Mouse (Mus musculus): ENCODE measurements at regions not wholly inside any gene's neighbourhood (a gene's known extent, or its start where the extent isn't known, plus 50 kb on each side); places are given as distances from the start of the nearest gene placed in this dataset.

DNA sequence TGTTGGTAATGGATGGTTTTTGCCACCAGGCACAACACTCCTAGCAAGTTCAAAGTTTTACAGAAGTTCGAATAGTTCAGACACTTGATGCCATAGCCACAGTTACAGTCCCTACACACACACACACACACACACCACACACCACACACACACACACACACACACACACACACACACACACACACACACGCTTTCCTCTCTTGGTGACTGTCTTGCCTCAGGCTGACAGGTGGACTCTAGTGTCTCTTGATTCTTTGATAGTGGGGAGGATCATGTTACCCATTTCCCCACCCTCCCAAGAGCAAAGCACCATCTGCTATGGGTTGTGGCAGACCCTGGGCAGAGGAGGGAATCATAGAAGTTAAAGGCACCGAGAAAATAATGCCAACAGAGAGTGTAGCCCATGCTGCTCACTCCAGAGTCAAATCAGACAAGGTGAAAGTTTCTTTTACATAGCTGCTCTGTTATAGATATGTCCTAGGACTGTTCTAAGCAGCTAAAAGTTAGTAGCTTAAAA is 75.9 kb downstream of the Klhl25 start:
- no peak for DNase-seq (ENCODE audit: inconsistent ontology term)

DNA sequence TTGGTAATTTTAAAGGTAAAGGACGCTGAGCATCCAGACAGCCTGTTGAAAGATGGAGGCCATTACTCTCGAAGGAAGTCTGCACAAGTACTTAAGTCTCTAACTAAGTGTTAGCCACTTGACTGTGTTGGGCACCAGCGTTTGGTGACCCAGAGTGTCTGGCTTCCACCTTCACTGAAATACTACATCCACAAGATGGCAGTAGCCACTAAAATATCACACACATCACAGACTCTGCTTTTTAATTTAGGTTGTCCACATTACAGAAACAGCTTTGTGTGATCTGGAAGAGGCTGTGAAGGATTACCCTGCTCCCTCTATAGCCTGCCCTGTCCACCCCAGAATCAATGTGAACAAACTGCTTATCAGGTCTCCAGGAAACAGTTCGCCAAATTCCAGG is 79.4 kb downstream of the Klhl25 start:
- peak; percentile 54 for DNase-seq (ENCODE audit: inconsistent ontology term)

DNA sequence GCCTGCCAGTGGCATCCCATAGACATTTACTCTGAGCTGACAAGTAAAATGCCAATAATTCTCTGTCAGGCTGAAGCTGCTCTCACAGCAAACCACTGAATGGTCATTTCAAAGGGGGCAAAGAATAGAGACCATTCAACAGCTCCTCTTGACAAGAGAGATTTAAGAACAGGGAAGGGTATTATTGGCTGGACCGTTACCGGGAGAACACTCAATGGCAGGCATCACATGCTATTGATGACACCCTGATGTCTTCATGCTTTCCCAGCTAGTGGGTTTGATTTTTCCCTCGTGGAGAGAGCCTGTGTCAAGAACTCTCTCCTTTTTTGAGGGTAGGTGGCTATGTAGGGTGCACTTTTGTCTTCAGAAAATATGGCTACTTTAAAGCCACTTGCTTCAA is 95.7 kb downstream of the Klhl25 start:
- peak; percentile 36 for DNase-seq (ENCODE audit: inconsistent ontology term)

GRCm38 (mm10) chr7:75955671-75956070 is 107.6 kb downstream of the Klhl25 start:
- no peak for DNase-seq (ENCODE audit: inconsistent ontology term)

DNA sequence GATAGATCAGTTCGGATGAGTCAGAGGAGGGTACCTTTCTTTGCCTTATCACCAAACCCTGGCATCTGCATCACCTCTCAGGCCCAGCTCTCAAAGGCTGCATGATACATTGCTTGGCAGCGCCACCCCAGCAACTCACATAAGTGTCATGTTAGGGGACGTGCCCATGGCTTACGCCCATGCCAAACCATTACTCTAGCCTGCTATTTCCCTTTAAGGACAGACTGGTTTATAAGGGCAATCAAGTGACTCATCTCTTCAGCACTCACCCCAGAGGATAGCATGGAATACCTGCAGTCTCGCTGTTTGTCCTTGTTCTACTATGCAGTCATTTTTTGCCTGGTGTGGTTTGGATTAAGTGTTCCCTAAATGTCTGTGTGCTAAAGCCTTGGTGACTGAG is 109.3 kb downstream of the Klhl25 start:
- no peak for DNase-seq (ENCODE audit: inconsistent ontology term)

- DNase-seq (ENCODE audit: inconsistent ontology term), result no peak
Observed at GRCm38 (mm10) chr7:75959903-75960620, 112.0 kb downstream of the Klhl25 start.

- DNase-seq (ENCODE audit: inconsistent ontology term), result no peak
Observed at GRCm38 (mm10) chr7:75968177-75968576, 120.1 kb downstream of the Klhl25 start.

DNA sequence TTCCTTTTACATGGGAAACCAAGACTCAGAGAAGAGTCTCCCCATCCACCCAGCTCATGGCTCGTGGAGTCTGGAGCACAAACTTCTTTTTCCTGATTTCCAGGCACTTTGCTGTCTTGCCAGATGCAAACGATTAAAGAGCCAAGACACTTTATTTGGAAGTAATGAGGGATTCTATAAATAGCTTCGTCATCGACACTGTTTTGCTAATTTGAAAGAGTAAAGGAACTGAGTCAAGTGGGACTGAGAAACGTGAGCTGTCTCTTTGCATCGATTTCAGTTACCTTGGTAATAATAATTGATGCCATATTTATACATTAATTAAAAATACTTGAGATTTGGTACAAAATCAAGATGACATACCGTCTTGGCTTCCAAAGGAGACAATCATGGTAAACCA is 122.8 kb downstream of the Klhl25 start:
- DNase-seq (ENCODE audit: inconsistent ontology term), result no peak

GRCm38 (mm10) chr7:75971706-75972105 is 123.6 kb downstream of the Klhl25 start:
- no peak for DNase-seq (ENCODE audit: inconsistent ontology term)

DNA sequence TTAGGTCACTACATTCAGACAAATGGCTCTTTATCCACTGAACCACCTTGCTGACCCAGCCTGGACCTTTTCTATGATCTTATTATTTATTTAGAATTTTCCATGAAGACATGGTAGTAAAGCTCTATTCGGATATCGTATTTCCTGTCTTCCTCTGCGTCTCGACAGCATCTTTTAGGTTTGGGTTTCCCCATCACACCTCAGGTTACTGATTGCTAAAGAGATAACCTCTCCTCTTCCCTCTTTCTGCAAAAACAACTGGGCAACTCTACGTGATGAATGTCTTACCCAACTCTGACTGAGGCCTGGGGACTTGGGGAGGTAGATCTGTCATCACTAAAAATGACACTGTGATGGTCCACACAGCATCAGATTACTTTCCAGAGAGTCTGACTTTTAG is 133.4 kb downstream of the Klhl25 start:
- DNase-seq (ENCODE audit: inconsistent ontology term), result no peak

GRCm38 (mm10) chr7:75983029-75983808 is 135.1 kb downstream of the Klhl25 start:
- DNase-seq (ENCODE audit: inconsistent ontology term), result peak; percentile 90

DNA sequence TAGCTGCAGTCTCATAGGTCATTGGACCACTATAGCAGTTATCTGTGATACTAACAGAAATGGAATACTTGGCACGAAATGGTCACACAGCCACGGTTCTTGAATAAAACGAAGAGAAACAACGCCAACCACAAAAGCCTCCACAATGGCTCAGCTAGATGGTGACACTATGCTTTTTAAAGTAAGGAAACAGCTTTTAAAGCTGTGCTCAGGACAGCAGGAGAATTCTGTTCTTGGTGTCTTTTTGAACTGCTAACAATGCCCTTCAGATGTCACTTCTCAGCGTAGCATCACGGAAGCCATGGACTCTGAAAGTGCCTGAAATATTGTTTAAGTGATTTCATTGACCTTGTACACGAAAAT is 135.7 kb downstream of the Klhl25 start:
- DNase-seq (ENCODE audit: inconsistent ontology term), result no peak

DNA sequence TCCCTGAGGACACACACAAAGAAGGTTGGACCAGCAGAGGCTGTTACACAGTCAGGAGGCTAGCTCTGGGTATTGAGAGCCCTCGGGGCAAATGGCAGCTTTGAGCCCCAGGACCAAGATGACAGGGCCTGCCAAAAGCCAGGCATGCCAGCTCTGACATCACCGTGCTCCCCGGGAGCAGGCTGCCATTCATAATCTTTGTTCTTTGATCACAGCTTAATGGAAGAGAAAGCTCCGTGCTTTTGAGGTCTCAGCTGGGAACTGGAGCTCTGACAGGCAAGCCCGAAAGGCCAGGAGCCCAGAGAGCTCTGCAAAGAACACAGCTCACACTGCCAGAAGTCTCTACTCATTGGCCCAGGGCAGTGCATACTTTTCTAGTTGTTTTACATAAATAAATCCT is 150.7 kb downstream of the Klhl25 start:
- peak; percentile 86 for DNase-seq (ENCODE audit: inconsistent ontology term)

- DNase-seq (ENCODE audit: inconsistent ontology term), result peak; percentile 18
Observed at GRCm38 (mm10) chr7:75999324-75999907, 151.3 kb downstream of the Klhl25 start.

- no peak for DNase-seq (ENCODE audit: inconsistent ontology term)
Observed at GRCm38 (mm10) chr7:76001012-76001411, 152.9 kb downstream of the Klhl25 start.

DNA sequence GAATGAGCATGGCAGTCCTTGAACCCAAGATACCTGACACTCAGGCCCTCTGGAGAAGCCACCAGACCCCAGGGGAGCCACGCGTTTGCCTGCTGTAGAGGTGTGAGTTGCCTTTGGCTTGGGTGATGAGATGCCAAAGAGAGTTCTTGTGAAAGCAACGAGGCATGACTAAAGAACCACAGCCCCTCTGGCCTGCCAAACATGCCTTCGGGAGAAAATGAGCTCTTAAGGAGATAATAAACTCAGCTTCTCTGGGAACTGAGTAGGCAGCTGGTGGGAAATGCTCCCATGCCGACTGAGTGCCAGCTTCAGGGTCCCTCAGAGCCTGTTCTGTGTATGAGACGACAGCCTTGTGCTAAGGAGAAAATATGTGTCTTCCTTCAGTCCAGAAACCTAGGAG is 160.1 kb downstream of the Klhl25 start:
- DNase-seq (ENCODE audit: inconsistent ontology term), result peak; percentile 75

- DNase-seq (ENCODE audit: inconsistent ontology term), result peak; percentile 3
Observed at GRCm38 (mm10) chr7:76047743-76048142, 181.9 kb upstream of the Agbl1 start.

- DNase-seq (ENCODE audit: inconsistent ontology term), result peak; percentile 81
Observed at GRCm38 (mm10) chr7:76049342-76049741, 180.3 kb upstream of the Agbl1 start.

- DNase-seq (ENCODE audit: inconsistent ontology term), result no peak
Observed at GRCm38 (mm10) chr7:76053843-76054242, 175.8 kb upstream of the Agbl1 start.

GRCm38 (mm10) chr7:76099149-76099548 is 130.5 kb upstream of the Agbl1 start:
- DNase-seq (ENCODE audit: inconsistent ontology term), result no peak

DNA sequence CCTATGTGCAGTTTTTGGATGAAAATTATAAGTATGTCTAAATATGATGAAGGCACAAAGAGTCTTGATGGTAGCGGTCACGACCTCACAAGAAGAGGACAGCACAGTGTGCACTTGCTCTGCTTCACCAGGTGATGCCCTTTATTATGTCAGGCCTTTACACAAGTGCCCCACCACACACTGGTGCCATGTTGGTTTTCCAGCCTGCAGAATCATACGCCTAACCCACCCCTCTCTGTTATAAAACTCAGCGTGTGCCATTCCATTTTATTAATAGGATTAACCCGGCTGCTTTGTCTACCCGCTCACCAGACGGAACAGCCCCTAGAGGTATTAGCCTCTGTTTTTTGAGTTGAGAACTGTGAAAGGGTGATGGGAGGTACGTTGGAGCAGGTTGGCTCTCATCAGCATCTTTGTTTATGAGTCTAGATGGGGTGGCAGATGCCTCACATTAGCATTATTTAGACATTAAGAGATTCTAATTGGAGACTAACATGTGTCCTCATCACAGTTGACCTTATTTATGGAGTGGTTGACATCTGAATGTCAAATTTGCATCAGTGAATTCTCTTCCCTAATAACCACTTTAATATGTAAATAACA is 108.3 kb upstream of the Agbl1 start:
- DNase-seq (ENCODE audit: inconsistent ontology term), result no peak

DNA sequence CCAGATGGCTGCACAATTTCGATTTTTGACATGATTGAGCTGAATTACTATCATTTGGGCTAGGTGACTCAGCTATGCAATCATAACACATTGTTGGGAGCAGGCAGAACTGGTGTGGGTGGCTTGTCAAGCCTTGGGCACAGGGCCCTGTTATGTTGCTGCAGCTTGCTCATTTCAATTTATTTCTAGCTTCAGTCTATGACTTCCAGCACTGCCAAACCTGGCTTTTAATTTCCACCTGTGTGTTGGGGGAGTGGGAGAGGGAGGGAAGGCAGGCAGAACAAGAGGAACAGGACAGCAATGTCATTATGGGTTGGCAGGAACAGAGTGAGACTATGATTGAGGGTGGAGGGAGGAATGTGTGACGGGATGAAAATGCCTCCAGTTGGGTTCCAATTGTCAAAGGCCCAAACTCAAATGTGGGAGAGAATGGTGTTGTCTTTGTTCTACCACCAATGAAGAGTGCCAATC is 102.0 kb upstream of the Agbl1 start:
- DNase-seq (ENCODE audit: inconsistent ontology term), result peak; percentile 90
